Mouse (Mus musculus): ENCODE data around the gene Zfp867.

The Zfp867 gene

DNA sequence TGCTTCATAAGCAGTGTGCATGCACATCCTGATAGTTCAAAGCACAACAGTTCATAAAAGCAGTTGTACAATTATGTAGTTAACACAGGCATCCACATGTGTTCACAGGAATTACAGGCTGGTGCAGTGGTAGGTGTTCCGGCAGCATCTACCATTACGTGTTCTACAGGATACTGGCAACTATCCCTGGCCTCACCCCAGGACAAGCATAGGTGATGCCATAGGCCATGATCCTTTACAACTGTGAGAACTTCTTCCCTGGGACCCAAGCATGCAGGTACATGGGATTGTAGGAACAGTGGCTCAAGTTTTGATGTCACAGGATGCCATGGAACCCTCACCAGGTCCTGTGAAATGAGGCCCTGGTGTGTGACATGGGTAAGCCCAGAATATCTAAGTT, 11.8 kb downstream of the Zfp867 start:
- DNase-seq (ENCODE audit: low read depth, low spot score): no peak

- DNase-seq (ENCODE audit: low read depth, low spot score): no peak
Observed at GRCm38 (mm10) chr11:59458973-59459372, 13.3 kb downstream of the Zfp867 start.

GRCm38 (mm10) chr11:59456891-59457290, 15.4 kb downstream of the Zfp867 start:
- no peak for DNase-seq (ENCODE audit: low read depth, low spot score)

GRCm38 (mm10) chr11:59456346-59456745, 15.9 kb downstream of the Zfp867 start:
- no peak for DNase-seq (ENCODE audit: low read depth, low spot score)

DNA sequence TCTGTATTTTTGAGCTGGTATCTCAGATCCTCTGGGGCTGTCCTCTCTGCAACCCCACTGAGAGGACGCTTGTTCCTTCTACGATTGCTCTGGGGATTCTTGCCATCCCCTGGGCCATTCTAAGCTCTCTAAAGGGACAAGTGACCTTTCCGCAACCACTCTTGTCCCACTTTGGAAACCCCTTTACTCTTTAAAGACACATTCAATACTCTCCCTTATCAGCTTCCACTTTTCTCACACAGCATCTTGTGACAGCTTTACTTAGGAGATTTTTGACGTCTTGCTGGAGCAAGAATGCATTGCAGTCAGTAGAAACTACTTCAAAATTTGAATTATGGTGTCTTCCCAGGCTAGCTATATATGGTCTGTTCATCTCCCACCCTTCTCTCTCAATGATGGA, 21.2 kb downstream of the Zfp867 start, which contains the start of gene Snap47:
Gene Snap47 (minus strand): TSS at position 101 of the 400 bp plus-strand sequence.
- no peak for DNase-seq (ENCODE audit: low read depth, low spot score)

- DNase-seq (ENCODE audit: low read depth, low spot score): peak; percentile 73
Observed at GRCm38 (mm10) chr11:59450230-59450771, 22.0 kb downstream of the Zfp867 start.

- DNase-seq (ENCODE audit: low read depth, low spot score): peak; percentile 91
Observed at GRCm38 (mm10) chr11:59449741-59450229, 22.5 kb downstream of the Zfp867 start, which contains the start of gene Jmjd4. Gene Jmjd4, plus strand, starts transcription at chr11:59450045.

GRCm38 (mm10) chr11:59443102-59443501, 29.2 kb downstream of the Zfp867 start:
- no peak for DNase-seq (ENCODE audit: low read depth, low spot score)

DNA sequence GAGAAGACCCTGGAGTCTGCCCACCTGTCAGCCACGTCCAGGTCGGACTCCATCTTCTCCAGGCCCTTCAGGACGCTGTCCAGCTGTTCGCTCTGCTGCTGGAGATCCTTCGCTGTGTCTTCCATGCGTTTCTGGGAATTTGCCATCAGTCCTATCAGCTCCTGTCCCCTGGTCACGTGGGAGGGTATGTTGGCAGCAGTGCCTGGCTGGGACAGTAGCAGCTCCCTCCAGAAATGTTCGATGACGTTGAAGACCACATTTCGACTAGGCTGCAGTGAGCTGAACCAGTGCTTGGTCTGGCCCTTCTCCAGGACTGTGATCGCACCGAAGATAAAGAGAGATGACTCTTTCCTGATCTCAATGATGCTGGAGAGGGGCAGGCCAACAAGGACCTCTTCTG, 34.3 kb downstream of the Zfp867 start:
- no peak for DNase-seq (ENCODE audit: low read depth, low spot score)

GRCm38 (mm10) chr11:59432261-59432660, 40.0 kb downstream of the Zfp867 start:
- no peak for DNase-seq (ENCODE audit: low read depth, low spot score)

DNA sequence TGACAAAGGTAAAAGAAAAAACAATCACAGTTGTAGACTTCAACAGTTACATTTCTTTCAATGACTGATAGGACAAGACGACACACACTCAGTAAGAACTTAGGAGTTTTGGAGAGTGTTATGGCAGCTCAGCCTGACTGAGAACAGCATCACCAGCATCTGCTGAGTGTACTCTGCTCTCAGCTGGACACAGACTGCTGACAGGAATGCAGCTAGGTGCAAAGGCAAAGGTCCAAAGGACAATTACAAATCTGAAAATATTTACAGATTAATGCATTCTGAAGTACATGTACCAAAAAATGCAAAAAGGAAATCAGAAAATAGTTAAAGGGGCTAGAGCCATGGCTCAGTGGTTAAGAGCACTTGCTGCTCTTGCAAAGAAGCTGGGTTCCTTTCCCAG, 42.3 kb downstream of the Zfp867 start:
- no peak for DNase-seq (ENCODE audit: low read depth, low spot score)

- DNase-seq (ENCODE audit: low read depth, low spot score): no peak
Observed at GRCm38 (mm10) chr11:59428057-59428660, 44.1 kb downstream of the Zfp867 start.

- peak; percentile 79 for DNase-seq (ENCODE audit: low read depth, low spot score)
Observed at GRCm38 (mm10) chr11:59425671-59426101, 46.6 kb downstream of the Zfp867 start.

DNA sequence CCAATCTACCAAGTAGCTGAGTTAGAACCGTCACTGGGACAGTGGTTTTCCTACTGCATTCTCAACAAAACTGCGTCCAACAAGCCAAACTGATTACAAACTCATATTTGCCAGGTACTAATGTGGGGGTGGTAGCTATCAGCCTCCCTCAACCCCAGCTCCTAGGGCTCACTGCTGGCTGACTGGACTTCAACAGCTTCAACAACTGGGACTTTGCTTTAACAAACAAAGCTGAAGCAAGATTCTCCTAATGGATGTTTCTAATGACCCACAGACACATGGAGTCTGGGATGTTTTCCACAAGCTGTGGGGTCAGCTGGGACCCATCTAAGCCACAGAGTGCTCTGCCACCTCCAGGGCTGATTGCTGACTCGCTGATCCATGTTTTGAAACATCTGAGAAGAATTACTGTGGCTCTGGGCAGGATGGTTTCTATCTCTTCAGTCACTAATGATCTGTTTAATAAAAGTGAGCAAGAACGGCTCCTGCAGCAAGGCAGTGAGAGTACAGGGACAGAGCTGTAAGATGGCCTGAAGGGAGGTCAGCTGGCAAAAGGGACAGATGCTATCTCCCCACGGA, 49.2 kb downstream of the Zfp867 start:
- no peak for DNase-seq (ENCODE audit: low read depth, low spot score)

GRCm38 (mm10) chr11:59421967-59422366, 50.3 kb downstream of the Zfp867 start:
- no peak for DNase-seq (ENCODE audit: low read depth, low spot score)

GRCm38 (mm10) chr11:59421436-59421835, 50.8 kb downstream of the Zfp867 start:
- no peak for DNase-seq (ENCODE audit: low read depth, low spot score)

DNA sequence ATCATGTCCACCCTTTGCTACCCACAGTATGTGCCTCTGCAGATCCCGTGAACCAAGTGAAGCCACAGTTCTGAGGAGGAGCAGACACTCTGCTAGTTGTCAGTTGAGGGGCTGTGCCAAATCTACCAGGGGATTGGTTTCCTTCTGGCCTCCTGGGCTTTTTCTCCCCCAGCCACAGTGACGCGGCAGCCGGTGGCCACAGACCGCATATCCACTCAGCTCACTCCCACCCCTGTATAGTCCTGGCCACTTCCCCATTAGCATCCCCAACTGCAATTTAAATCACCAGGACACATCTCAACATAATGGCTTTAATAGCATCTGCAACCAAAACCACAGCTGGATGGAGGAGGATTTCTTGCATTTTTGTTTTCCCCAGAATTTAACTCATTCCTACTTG, 53.6 kb downstream of the Zfp867 start:
- DNase-seq (ENCODE audit: low read depth, low spot score): no peak

- DNase-seq (ENCODE audit: low read depth, low spot score): no peak
Observed at GRCm38 (mm10) chr11:59412999-59413863, 59.0 kb downstream of the Zfp867 start.

DNA sequence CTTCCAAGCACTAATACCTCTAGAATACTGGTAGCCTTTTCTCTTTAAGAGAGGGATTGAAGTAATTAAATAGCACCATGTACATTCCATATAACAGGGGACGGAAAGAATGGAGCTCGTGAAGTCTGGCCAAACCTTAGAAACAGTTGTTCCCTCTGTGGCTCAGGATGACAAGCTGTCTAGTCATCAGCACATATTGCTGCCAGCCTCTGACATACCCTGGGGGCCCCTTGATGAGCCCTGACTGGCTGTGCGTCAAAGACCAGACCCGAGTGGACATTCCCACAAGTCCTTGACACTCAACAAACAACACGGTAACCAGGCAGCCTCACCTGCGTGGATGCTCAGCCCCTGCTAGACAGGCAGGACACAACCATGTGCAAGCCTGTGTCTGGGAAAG, 60.2 kb downstream of the Zfp867 start:
- no peak for DNase-seq (ENCODE audit: low read depth, low spot score)

Measured in CD4-positive, CD25-positive, alpha-beta regulatory T cell, adult 2 months (primary cell).